Mouse (Mus musculus): Measurements from ENCODE around the gene Igtp.

- TF ChIP-seq POLR2A (IDR thresholded peaks at IDR 0.05; ENCODE audit: low read depth, low read length) (no peak), CTCF (IDR thresholded peaks at IDR 0.05; ENCODE audit: borderline replicate concordance, insufficient read depth, low read length) (no peak)
Measured at GRCm38 (mm10) chr11:58179563-58179962, 19.8 kb upstream of the Igtp start.

Data from embryonic fibroblast, embryonic 13.5 days (primary cell).